Mouse (Mus musculus) left cerebral cortex, postnatal 36 days (tissue): Measurements from ENCODE around the gene Mbd4. TPM values are rescaled to one million over a fixed set of nuclear protein-coding genes. Genes with fewer than 3 reads are reported as not detected.

Experiments
- DNase-seq, 2 experiments: peaks; one replicate each; pipeline ENCODE4 v3.0.0; 2021 to 2022; ENCODE audit warnings: low spot score in 2 of 2, mixed read lengths in 1 of 2
- intact Hi-C: fragments of 180-260 bp; cut with DNase I; formaldehyde crosslinking; loops from one replicate; pipeline ENCODE4 v1.15.1; 2025
- total RNA-seq, 2 experiments: library from RNA; stranded (reverse); gene quantifications; 2 replicates each; pipeline ENCODE4 v1.2.3; 2021

The Mbd4 gene
- total RNA-seq, 2 experiments from 2014 or later, result 8.2 to 9.0 TPM

- no peak for DNase-seq
- intact Hi-C loops, result no loop called here
These were observed 12.1 kb upstream of the Mbd4 start for GRCm38 (mm10) chr6:115865246-115865645.

DNA sequence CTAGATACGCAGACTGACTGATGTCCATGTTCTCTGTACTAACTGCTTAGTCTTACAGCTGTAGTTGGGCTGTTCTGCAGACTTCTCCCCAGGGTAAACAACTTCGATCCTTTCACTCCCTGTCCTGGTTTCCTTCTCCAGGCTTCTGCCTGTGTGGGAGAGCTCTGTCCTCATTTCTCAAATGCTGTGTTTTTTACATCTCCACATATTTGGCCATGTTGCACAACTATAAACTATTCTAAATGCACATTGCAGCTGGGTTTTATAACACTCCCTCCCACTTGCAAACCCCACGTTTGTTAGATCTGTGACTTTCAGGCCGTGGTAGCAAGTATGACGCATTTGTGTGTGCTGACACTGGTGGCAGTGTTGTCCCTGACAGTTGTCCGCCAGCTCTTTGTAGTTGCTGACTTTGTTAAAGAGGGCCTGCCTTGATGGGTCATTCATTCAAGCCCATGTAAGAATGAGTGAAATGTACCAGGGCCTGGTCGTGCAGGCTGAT, 10.2 kb upstream of the Mbd4 start:
- intact Hi-C loops, result no loop called here
- peak; percentile 57 to 62 for DNase-seq

GRCm38 (mm10) chr6:115860027-115860556, 6.9 kb upstream of the Mbd4 start:
- intact Hi-C loops, result no loop called here
- DNase-seq, result no peak

GRCm38 (mm10) chr6:115859258-115859657, 6.1 kb upstream of the Mbd4 start:
- intact Hi-C loops, result loop anchor here (10.0 kb wide), 1 partner anchor 46 kb away; no protein-coding TSS in a partner anchor
- DNase-seq, result no peak

GRCm38 (mm10) chr6:115856361-115856745, 3.2 kb upstream of the Mbd4 start:
- intact Hi-C loops, result loop anchor here (10.0 kb wide), 1 partner anchor 48 kb away; no protein-coding TSS in a partner anchor
- no peak for DNase-seq

DNA sequence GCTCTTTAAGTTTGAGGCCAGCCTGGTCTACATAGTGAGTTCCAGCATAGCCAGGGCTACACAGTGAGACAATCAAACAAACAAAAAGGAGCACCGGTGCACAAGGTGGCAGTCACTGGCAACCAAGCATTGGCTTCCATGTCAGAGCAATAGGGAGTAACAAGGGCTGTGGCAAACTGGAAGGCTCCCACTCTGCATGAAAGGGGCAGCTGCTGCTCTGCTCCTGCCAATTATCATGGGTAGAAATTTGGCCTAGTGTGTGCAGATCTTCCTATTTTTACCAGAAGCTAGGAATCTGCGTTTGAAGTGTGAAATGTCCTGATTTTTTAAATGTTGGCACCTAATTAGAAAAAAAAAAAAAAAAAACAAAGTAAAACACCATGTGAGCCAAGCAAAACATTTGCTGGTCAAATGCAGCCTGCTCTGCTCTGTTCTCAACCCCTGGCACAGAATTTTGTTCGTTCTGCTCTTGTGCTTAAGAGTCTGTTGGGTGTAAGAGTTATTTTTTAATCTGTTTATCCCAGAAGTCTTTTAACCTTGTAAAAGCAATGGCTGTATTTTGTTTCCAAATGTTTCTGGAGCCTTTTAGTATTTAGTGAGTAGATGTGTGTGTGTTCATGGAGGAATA, 2.7 kb upstream of the Mbd4 start:
- intact Hi-C loops, result loop anchor here (10.0 kb wide), 1 partner anchor 49 kb away; no protein-coding TSS in a partner anchor
- no peak for DNase-seq

DNA sequence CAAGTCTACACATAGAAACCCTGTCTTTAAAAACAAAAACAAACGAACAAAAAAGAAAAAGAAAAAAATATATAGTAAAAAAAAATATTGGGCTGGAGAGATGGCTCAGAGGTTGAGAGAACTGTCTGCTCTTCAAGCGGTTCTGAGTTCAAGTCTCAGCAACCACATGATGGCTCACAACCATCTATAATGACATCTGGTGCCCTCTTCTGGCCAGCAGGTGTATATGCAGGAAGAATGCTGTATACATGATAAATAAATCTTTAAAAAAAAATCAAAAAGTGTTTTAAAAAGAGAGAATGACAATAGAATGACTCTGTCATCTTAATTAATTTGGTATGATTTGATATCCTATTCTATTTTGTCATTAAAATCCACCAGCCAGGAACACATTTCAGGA, 1.3 kb upstream of the Mbd4 start:
- no peak for DNase-seq
- intact Hi-C loops, result loop anchor here (5.0 to 10.0 kb wide), 2 partner anchors 50 to 143 kb away; partner anchors contain the start of gene Plxnd1

DNA sequence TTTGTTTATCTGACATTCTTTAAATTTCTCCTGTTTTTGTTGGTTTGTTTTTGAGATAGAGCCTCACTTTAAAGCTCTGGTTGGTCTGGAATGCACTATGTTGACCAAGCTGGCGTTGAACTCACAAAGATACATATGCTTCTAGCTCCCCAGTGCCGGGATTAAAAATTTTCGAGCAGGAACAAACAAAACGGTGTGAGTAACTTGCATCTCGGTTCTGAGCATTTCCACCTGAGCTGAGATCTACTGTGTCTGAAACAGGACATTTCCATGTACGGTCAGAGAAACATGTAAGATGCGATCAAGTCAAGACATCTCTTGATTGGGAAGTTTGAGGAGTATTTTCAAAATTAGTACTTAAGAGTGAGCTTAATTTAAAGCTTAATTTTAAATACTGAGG, 814 bp upstream of the Mbd4 start:
- no peak for DNase-seq
- intact Hi-C loops, result loop anchor here (5.0 to 10.0 kb wide), 2 partner anchors 51 to 143 kb away; partner anchors contain the start of gene Plxnd1

GRCm38 (mm10) chr6:115852446-115853090, 603 bp downstream of the Mbd4 start:
- intact Hi-C loops, result loop anchor here (5.0 to 10.0 kb wide), 2 partner anchors 52 to 145 kb away; partner anchors contain the start of gene Plxnd1

GRCm38 (mm10) chr6:115848598-115849304, 4.4 kb downstream of the Mbd4 start:
- DNase-seq, result no peak
- intact Hi-C loops, result no loop called here

More at GRCm38 (mm10) chr6:115852446-115853090, 603 bp downstream of the Mbd4 start:
- DNase-seq, result no peak

DNA sequence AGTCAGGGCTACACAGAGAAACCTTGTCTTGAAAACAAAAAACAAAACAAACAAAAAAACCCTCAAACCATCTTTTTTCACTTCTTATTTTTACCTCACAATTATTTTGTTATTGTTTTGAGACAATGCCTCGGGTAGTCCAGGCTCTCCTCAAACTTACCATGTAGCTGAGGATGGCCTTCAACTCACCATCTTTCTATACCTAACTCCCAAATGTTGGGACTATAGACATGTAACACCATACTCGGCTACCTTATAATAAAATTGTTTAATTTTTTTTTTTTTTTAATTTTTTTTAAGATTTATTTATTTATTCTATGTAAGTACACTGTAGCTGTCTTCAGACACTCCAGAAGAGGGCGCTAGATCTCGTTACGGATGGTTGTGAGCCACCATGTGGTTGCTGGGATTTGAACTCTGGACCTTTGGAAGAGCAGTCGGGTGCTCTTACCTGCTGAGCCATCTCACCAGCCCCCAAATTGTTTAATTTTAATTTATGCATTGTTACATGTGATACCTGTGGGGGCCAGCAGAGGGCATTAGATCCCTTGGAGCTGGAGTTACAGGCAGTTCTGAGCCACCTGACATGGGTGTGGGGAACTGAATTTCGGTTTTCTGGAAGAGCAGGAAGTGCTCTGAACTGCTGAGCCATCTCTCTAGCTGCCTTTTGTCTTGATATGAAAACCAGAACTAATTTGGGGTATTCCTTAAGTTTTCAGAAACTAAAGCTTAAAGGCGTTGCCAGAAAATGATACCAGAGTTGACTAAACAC, 6.3 kb downstream of the Mbd4 start:
- intact Hi-C loops, result no loop called here
- DNase-seq, result peak in 1 of 2 experiments; percentile 54

DNA sequence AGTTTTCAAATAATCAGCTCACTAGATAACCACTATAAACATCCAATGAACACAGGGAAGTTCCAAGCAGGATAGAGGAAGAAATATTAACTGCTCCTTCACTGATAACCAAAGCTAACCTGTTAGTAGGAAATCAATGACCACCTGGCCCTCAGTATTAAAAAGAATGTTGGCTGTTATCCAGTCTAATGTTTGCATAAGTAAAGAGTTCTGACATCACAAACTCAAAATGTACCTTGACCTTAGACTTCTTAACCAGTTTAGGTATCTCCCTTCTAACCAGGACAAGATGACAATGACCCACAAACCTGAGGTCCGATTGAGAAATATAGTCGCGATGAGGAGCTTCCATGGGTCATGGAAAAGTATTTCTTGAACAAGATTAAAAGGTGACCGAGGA, 8.2 kb downstream of the Mbd4 start:
- no peak for DNase-seq
- intact Hi-C loops, result no loop called here

DNA sequence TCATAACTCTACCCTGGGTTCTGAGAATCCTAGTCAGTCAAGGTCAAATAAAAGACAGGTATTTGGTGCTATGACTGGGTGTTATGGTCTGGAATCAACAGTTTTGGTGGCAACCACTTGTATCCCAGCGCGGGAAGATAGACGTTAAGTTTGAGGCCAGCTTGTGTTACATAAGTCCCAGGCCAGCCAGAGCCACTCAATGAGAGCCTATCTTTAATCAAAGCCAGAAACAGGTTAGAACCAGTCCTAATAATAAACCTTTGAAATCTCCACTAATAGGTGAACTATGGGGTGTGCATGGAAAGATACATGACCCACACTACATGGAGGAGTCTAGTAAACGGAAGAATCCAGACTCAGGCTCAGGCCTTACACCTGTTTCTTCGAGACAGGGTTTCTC, 14.4 kb downstream of the Mbd4 start:
- intact Hi-C loops, result no loop called here

GRCm38 (mm10) chr6:115838161-115838597, 15.0 kb downstream of the Mbd4 start, which contains the start of gene Efcab12:
TSS of gene Efcab12 (minus strand) at chr6:115838412.
- DNase-seq, result peak; percentile 65 to 68
- intact Hi-C loops, result no loop called here

More for the DNA sequence above, 14.4 kb downstream of the Mbd4 start:
- no peak for DNase-seq

DNA sequence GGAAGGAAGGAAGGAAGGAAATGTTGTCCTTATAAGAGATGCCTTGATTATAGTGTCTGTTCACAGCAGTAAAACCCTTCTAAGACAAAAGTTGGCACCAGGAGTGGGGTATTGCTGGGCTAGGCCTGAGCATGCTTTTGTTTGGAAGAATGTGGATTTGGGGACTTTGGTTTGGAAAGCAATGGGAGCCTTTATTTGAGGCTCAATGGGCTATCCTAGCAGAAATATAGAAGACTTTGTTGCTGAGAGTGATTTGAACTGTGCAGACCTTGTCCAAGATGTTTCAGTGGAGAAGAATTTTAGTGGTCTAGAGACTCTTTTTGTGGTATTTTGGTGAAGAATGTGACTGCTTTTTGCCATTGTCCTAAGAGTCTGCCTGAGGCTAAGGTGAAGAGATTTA, 19.3 kb downstream of the Mbd4 start:
- intact Hi-C loops, result no loop called here
- no peak for DNase-seq

- intact Hi-C loops, result no loop called here
These were observed 20.9 kb downstream of the Mbd4 start for GRCm38 (mm10) chr6:115832152-115832850.

DNA sequence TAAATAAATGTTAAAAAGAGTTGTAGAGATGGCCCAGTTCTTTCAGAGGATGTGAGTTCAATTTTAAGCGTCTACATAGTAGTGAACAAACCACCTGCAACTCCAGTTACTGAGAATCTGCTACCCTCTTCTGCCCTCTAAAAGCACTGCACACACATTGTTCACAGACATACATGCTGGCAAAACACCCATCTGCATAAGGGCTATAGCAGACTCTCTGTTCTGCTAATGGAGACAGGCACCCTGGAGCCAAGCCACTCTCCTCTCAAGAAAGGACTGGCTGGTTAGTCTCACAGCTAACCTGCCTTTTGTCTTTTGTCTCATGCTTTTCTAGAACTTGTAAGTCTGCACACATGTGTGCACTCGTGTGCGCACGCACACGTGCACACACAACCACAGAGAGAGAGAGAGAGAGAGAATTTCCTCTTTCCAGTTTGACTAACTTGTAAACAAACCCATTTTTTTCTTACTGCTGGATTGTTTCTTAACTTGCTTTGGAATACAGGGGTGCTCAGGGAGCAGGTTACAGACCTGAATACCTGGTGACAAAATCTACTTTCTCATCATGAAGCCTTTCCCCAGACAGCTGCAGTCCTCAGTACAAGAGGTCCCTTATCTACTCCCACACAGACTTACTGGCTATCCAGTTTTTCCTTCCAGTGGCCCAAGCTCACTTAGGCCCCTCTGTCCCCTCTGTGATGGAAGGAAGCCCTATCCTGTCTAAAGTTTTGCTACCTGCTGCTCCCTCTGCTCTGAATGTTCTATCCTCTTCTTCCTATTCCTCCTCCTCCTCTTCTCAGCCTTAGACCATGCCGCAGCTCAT, 22.2 kb downstream of the Mbd4 start:
- no peak for DNase-seq
- intact Hi-C loops, result no loop called here

More at GRCm38 (mm10) chr6:115832152-115832850, 20.9 kb downstream of the Mbd4 start:
- no peak for DNase-seq
